Mouse (Mus musculus): ENCODE measurements around the gene Rhobtb3. TPM values are rescaled to one million over a fixed set of nuclear protein-coding genes. Genes with fewer than 3 reads are reported as not detected.
"Not testable (repeated sequence)": the region's sequence is repeated elsewhere in the genome, so short reads cannot be mapped to it uniquely, and the experiment has no call there.

The Rhobtb3 gene
- polyA plus RNA-seq, 1 experiment from 2014 or later = 45.9 TPM

- not testable (repeated sequence) for H3K27me3 ChIP-seq (replicated peaks); H3K4me2 ChIP-seq (replicated peaks); H3K4me1 ChIP-seq; H3K36me3 ChIP-seq; H3K9ac ChIP-seq; H3K27ac ChIP-seq; H3K9me3 ChIP-seq; ATAC-seq (ENCODE audit: low FRiP score, low read depth); H3K4me3 ChIP-seq
- 80% methylated on average over 4 of the region's 4 CpGs for WGBS
These were observed 121.4 kb downstream of the Rhobtb3 start for GRCm38 (mm10) chr13:75822366-75822765.

- Histone ChIP-seq H3K4me2 (replicated peaks) (no peak overlapping the region), H3K36me3 (no peaks in the 10 kb centered on the region), H3K9ac (no peak overlapping the region), H3K27me3 (replicated peaks) (no peaks in the 10 kb centered on the region), H3K9me3 (no peaks in the 10 kb centered on the region), H3K27ac (no peak overlapping the region), H3K4me1 (no peaks in the 10 kb centered on the region), H3K4me3 (no peak overlapping the region)
- ATAC-seq (ENCODE audit: low FRiP score, low read depth) = no peak
These were observed 123.8 kb downstream of the Rhobtb3 start for GRCm38 (mm10) chr13:75819898-75820297.

Other genes starting within 250 kb of the Rhobtb3 start
- 5.1 and 6.6 TPM in 2 replicates for gene Ell2, start 237.2 kb downstream of the Rhobtb3 start, polyA plus RNA-seq (2016; fragmentation: Nextera tagmentation; extraction: Ambion mirVana)
- gene Glrx, start 104.1 kb downstream of the Rhobtb3 start, polyA plus RNA-seq (2016; fragmentation: Nextera tagmentation; extraction: Ambion mirVana) = 34.9 and 38.6 TPM in 2 replicates
- gene Spata9, start 23.2 kb upstream of the Rhobtb3 start, polyA plus RNA-seq (2016; fragmentation: Nextera tagmentation; extraction: Ambion mirVana) = 0.75 and 1.2 TPM in 2 replicates
- 16.4 and 20.1 TPM in 2 replicates for gene Rfesd, start 74.8 kb upstream of the Rhobtb3 start, polyA plus RNA-seq (2016; fragmentation: Nextera tagmentation; extraction: Ambion mirVana)
- gene Gpr150, start 113.1 kb upstream of the Rhobtb3 start, polyA plus RNA-seq (2016; fragmentation: Nextera tagmentation; extraction: Ambion mirVana) = 0.80 and 0.91 TPM in 2 replicates
- gene Arsk, start 154.7 kb upstream of the Rhobtb3 start, polyA plus RNA-seq (2016; fragmentation: Nextera tagmentation; extraction: Ambion mirVana) = 4.2 and 5.0 TPM in 2 replicates
- 13.1 and 13.8 TPM in 2 replicates for gene Ttc37, start 154.8 kb upstream of the Rhobtb3 start, polyA plus RNA-seq (2016; fragmentation: Nextera tagmentation; extraction: Ambion mirVana)